In genomic region chr12:76265001-76265400, GRCm38 (mm10) we compare ENCODE assay signal across 1 mouse cellular context.
TF ChIP-seq lines count a peak whose summit lies in the region.

No protein-coding gene starts in this region.

TF ChIP-seq in MEL, 35 proteins besides CTCF, POLR2A, EP300 and RAD21:
- no peak for TF ChIP-seq ZNF384 (IDR thresholded peaks at IDR 0.05; ENCODE audit: low read depth, low read length)
- no peak for TF ChIP-seq NRF1 (IDR thresholded peaks at IDR 0.05; ENCODE audit: insufficient read depth, low read depth, low read length, poor library complexity, severe bottlenecking)
- TF ChIP-seq ZKSCAN1 (IDR thresholded peaks at IDR 0.05; ENCODE audit: low read depth, low read length), result no peak
- no peak for TF ChIP-seq ETS1 (IDR thresholded peaks at IDR 0.05; ENCODE audit: low read depth, low read length)
- no peak for TF ChIP-seq SIN3A (IDR thresholded peaks at IDR 0.05; ENCODE audit: low read length)
TF ChIP-seq in MEL: peak in this region for 0.
